Mouse (Mus musculus) splenic B cell, adult 2 months (primary cell): ENCODE data around the gene Gzmd.
"Not testable (repeated sequence)": the region's sequence is repeated elsewhere in the genome, so short reads cannot be mapped to it uniquely, and the experiment has no call there.

Source experiments
- DNase-seq: peaks from one replicate; pipeline ENCODE4 v3.0.0-alpha.2; 2011; ENCODE audit warnings: low read depth, low spot score
- H3K27me3 ChIP-seq: 2 replicates; pipeline ENCODE4 v1.6.1; 2012; ENCODE audit warnings: mild to moderate bottlenecking, low read length, moderate library complexity, mixed read lengths; ENCODE audit not compliant: control insufficient read depth, poor library complexity, insufficient read depth, severe bottlenecking
- H3K36me3 ChIP-seq: 2 replicates; pipeline ENCODE4 v1.6.1; 2012; ENCODE audit warnings: mild to moderate bottlenecking, low read length, moderate library complexity, mixed read lengths; ENCODE audit not compliant: control insufficient read depth, poor library complexity, insufficient read depth, severe bottlenecking

Gzmd gene

GRCm38 (mm10) chr14:56132508-56132907 is at the start of gene Gzmd:
TSS of gene Gzmd (minus strand) at chr14:56132608.
- not testable (repeated sequence) for DNase-seq, H3K36me3 ChIP-seq

GRCm38 (mm10) chr14:56177651-56178050 is 45.2 kb upstream of the Gzmd start:
- H3K36me3 ChIP-seq, H3K27me3 ChIP-seq: not testable (repeated sequence)
- DNase-seq: peak; percentile 13

More at GRCm38 (mm10) chr14:56132508-56132907, at the start of gene Gzmd:
- H3K27me3 ChIP-seq: not testable (repeated sequence)

GRCm38 (mm10) chr14:56174499-56174898 is 42.1 kb upstream of the Gzmd start, which contains the start of gene Gzmn:
TSS of gene Gzmn (minus strand) at chr14:56174599.
- Histone ChIP-seq H3K27me3 (no peaks in the 10 kb centered on the region), H3K36me3 (no peaks in the 10 kb centered on the region)
- DNase-seq: no peak

- no peaks in the 10 kb centered on the region for H3K27me3 ChIP-seq
Observed at GRCm38 (mm10) chr14:56173396-56173795, 41.0 kb upstream of the Gzmd start.

DNA sequence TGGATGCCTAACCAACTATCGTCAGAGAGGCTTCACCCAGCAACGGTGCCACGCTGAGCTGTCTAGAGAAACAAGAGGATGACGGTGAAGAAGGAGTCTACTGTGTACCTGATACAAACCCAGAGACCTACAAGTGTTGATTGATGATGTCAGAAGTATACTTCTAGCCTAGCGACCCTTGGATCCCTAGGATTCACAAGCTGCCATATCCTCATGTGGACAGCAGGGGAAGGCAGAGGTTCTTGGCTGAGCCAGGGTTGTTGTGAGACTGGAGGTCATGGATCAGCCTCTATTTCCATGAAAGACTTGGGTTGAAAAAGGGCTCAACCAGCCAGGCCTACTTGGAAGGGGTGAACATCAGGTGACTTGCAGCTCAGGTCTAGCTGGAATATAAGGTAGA is 40.3 kb upstream of the Gzmd start:
- DNase-seq: no peak
- no peaks in the 10 kb centered on the region for H3K27me3 ChIP-seq
- H3K36me3 ChIP-seq: no peaks in the 10 kb centered on the region

More at GRCm38 (mm10) chr14:56173396-56173795, 41.0 kb upstream of the Gzmd start:
- no peak for DNase-seq
- H3K36me3 ChIP-seq: no peaks in the 10 kb centered on the region

GRCm38 (mm10) chr14:56168009-56168408 is 35.6 kb upstream of the Gzmd start:
- no peaks in the 10 kb centered on the region for H3K27me3 ChIP-seq
- no peaks in the 10 kb centered on the region for H3K36me3 ChIP-seq
- no peak for DNase-seq

DNA sequence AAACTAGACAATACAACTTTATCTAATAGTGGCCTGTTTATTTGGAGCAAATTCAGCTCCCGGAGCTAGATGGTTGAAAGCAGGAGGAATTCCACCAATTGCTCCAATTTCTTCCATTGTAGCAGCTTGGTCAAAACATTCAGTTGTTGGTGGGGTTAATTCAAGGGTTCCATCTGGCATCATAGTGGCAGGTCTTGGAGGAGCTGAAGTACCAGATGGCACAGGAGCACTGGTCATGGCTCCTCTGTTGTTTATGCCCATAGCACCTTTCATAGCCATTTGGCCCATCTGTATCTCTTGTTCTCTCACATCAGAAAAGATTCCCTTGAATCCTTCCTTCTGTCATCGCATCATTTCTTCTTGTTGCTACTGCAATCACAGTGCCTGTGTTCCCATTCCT is 29.7 kb upstream of the Gzmd start:
- Histone ChIP-seq H3K36me3 (no peaks in the 10 kb centered on the region), H3K27me3 (no peaks in the 10 kb centered on the region)
- DNase-seq: no peak

GRCm38 (mm10) chr14:56159479-56159878 is 27.1 kb upstream of the Gzmd start, which contains the start of gene Gzmg:
TSS of gene Gzmg (minus strand) at chr14:56159579.
- not testable (repeated sequence) for DNase-seq, H3K27me3 ChIP-seq, H3K36me3 ChIP-seq

GRCm38 (mm10) chr14:56155340-56155739 is 22.9 kb upstream of the Gzmd start:
- Histone ChIP-seq H3K36me3 (no peaks in the 10 kb centered on the region), H3K27me3 (no peaks in the 10 kb centered on the region)
- DNase-seq: no peak

DNA sequence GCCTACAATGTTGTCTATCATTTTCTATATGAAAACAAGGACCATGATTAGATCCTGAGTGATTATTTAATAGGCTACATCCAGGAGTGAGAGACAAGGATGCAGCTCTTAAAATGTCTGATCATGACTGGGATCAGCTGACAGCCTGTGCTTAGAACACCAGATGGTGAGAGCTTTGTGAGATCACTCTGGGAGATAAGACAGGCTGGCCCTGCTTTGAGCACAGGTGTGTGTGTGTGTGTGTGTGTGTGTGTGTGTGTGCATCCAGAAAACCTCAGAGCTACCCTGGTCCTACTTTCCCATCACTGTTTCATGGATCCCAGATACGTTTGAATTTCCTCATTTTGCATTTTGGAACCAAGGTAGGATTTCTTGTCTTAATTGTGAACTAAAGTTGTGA is 1.3 kb upstream of the Gzmd start:
- not testable (repeated sequence) for H3K27me3 ChIP-seq

GRCm38 (mm10) chr14:56128341-56128740 is 4.1 kb downstream of the Gzmd start:
- no peaks in the 10 kb centered on the region for H3K36me3 ChIP-seq
- no peaks in the 10 kb centered on the region for H3K27me3 ChIP-seq
- DNase-seq: no peak

More for the DNA sequence above, 1.3 kb upstream of the Gzmd start:
- DNase-seq, H3K36me3 ChIP-seq: not testable (repeated sequence)

GRCm38 (mm10) chr14:56123516-56123915 is 8.9 kb downstream of the Gzmd start:
- no peak for DNase-seq

DNA sequence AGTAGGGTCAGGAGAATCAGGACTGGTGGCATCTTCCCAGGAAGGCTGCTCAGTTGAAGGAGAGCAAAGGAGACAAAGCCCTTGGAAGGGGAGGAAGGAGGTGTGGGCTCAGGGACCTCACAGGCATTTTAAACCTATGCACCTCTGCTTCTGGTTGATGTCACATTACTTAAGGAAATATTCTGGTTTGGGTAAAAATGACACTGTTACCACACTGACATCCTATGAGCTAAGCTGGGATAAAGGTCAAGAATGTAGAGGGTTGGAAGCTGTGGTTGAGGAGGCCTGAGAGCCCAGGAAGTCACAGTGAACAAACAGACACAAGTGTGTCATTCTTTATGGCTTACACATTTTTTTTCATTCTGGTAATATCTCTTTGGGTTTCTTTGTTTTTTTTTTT is 11.9 kb downstream of the Gzmd start, which contains the start of gene Gzme:
Gene Gzme, minus strand, starts transcription at position 101 of the 400 bp plus-strand sequence.
- no peaks in the 10 kb centered on the region; the same call in 1 of the 2 replicates for H3K27me3 ChIP-seq
- no peaks in the 10 kb centered on the region for H3K36me3 ChIP-seq
- DNase-seq: no peak

More at GRCm38 (mm10) chr14:56123516-56123915, 8.9 kb downstream of the Gzmd start:
- no peaks in the 10 kb centered on the region for H3K36me3 ChIP-seq
- H3K27me3 ChIP-seq: no peaks in the 10 kb centered on the region; the same call in 1 of the 2 replicates

- not testable (repeated sequence) for DNase-seq, H3K27me3 ChIP-seq, H3K36me3 ChIP-seq
Observed at GRCm38 (mm10) chr14:56115531-56116310, 16.7 kb downstream of the Gzmd start.

DNA sequence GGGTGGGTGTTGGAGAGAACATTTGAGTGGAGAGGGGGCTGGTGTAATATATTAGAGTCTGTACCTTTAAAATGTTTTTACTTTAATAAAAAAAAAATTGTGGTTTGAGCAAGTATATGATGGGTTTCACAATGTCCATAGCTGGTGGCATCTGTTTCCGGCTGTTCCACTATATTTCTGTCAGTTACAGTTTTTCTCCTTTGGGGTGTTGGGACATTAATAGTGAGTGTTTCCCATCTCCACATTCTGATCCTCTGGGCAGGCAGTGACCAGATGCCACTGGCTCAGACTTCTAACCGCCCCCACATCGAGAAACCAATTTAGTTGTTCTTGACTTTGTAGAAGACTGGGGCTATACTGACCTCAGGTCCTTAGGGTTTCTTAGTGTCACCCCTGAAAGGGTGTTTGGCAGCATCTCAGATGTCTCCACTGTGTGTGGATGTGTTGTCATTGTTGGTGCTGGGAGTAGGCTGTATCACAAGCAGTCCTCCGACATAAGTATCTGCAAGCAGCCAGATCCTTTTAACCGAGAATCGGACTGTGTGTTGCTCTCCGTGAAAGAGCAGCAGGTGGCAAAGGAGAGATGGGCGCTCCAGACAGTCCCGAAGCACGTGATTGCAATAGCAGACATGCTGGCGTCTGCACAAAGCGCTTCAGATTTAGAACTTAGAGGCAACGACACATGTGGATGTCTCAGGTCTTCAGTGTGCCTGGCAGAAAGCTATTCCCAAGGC is 26.8 kb downstream of the Gzmd start:
- DNase-seq: no peak

More for the DNA sequence above, 26.8 kb downstream of the Gzmd start:
- Histone ChIP-seq H3K27me3 (no peaks in the 10 kb centered on the region), H3K36me3 (no peaks in the 10 kb centered on the region)
